Mouse (Mus musculus) embryonic facial prominence, embryonic 14.5 days (tissue): ENCODE measurements around the gene Neurog2. TPM values are rescaled to one million over a fixed set of nuclear protein-coding genes. Genes with fewer than 3 reads are reported as not detected.

Experiments used
- ATAC-seq: fragments of 200-750 bp; cut with Nextera tagmentation; 2 replicates; pipeline ENCODE4 v1.8.0; 2017; ENCODE audit warnings: low read depth, moderate number of reproducible peaks, moderate TSS enrichment
- DNase-seq: peaks from one replicate; pipeline ENCODE4 v3.0.0-alpha.2; 2015; ENCODE audit warnings: low spot score
- H3K27ac ChIP-seq: fragments of 300-500 bp; sonication (generic); replicated peaks from 2 replicates; pipeline ENCODE4 v1.5.1; 2014; ENCODE audit warnings: low read depth, mild to moderate bottlenecking, low read length, moderate library complexity
- H3K27me3 ChIP-seq: fragments of 300-500 bp; sonication (generic); replicated peaks from 2 replicates; pipeline ENCODE4 v1.6.1; 2014; ENCODE audit warnings: low read length; ENCODE audit not compliant: control insufficient read depth, insufficient read depth
- H3K36me3 ChIP-seq: fragments of 300-500 bp; sonication (generic); 2 replicates; pipeline ENCODE4 v1.6.1; 2014; ENCODE audit warnings: low read length, mixed read lengths; ENCODE audit not compliant: control insufficient read depth, insufficient read depth
- H3K4me1 ChIP-seq: fragments of 300-500 bp; sonication (generic); 2 replicates; pipeline ENCODE4 v1.6.1; 2014; ENCODE audit warnings: antibody characterized with exemption, low read length; ENCODE audit not compliant: control insufficient read depth, insufficient read depth
- H3K4me2 ChIP-seq: fragments of 300-500 bp; sonication (generic); 2 replicates; pipeline ENCODE4 v1.6.1; 2014; ENCODE audit warnings: low read depth, mild to moderate bottlenecking, low read length, moderate library complexity, mixed read lengths
- H3K4me3 ChIP-seq: fragments of 300-500 bp; sonication (generic); 2 replicates; pipeline ENCODE4 v1.5.1; 2014; ENCODE audit warnings: low read depth, mild to moderate bottlenecking, low read length
- H3K9ac ChIP-seq: fragments of 300-500 bp; sonication (generic); 2 replicates; pipeline ENCODE4 v1.6.1; 2014; ENCODE audit warnings: low read depth, mild to moderate bottlenecking, low read length, moderate library complexity, mixed read lengths
- H3K9me3 ChIP-seq: fragments of 300-500 bp; sonication (generic); 2 replicates; pipeline ENCODE4 v1.6.1; 2016; ENCODE audit warnings: low read length; ENCODE audit not compliant: control insufficient read depth
- WGBS: fragments of 180-500 bp; shearing (Covaris S2); extraction: QIAGEN DNeasy Blood & Tissue Kit; methylation state at CpG from one replicate; pipeline ENCODE4 v1.1.7; 2014; 5-methylcytosine and 5-hydroxymethylcytosine counted together
- polyA plus RNA-seq: library from polyadenylated mRNA; unstranded; fragments of >200 nt; fragmentation: Nextera tagmentation; extraction: Ambion mirVana; gene quantifications from 2 replicates; pipeline ENCODE4 v1.2.1, GENCODE M21; 2014

The Neurog2 gene
- 0.21 TPM in 1 of 2 replicates, not detected in the other for polyA plus RNA-seq

- peaks cover 95% of the 10 kb centered on the region for H3K27me3 ChIP-seq
- peaks cover 20% of the 10 kb centered on the region for H3K4me1 ChIP-seq
- 0% methylated on average over 20 of the region's 92 CpGs for WGBS
- H3K9me3 ChIP-seq, result no peaks in the 10 kb centered on the region
- DNase-seq (no peak), ATAC-seq (peak; percentile 22; the same call in 1 of the 2 replicates)
- H3K36me3 ChIP-seq, result no peaks in the 10 kb centered on the region
- 0 out of 2 replicates have a peak within 1 kb of the TSS, but pooled peaks have one; percentile 30 for H3K9ac ChIP-seq
- H3K4me2 ChIP-seq, result peak within 1 kb of the TSS; percentile 79
- peak within 1 kb of the TSS; percentile 44 for H3K4me3 ChIP-seq
- H3K27ac ChIP-seq, result no peak within 1 kb of the TSS
These were observed at the start of gene Neurog2 for GRCm38 (mm10) chr3:127633080-127634032. Gene Neurog2 (plus strand): TSS chr3:127633135.

- peaks cover 35% of the 10 kb centered on the region for H3K36me3 ChIP-seq
- DNase-seq (no peak), ATAC-seq (no peak)
- H3K9ac ChIP-seq, result no peak overlapping the region
- H3K4me1 ChIP-seq, result no peaks in the 10 kb centered on the region
- H3K9me3 ChIP-seq, result no peaks in the 10 kb centered on the region
- H3K4me2 ChIP-seq, result no peak overlapping the region
- H3K4me3 ChIP-seq, result no peak overlapping the region
- WGBS, result 91% methylated on average over 1 of the region's 1 CpGs
- H3K27me3 ChIP-seq, result no peaks in the 10 kb centered on the region
- H3K27ac ChIP-seq, result no peak overlapping the region
These were observed 35.8 kb upstream of the Neurog2 start for GRCm38 (mm10) chr3:127597136-127597535.

GRCm38 (mm10) chr3:127608109-127608508 lies 24.8 kb upstream of the Neurog2 start:
- H3K27ac ChIP-seq, result no peak overlapping the region
- no peak for ATAC-seq
- no peaks in the 10 kb centered on the region for H3K4me1 ChIP-seq
- H3K9ac ChIP-seq, result no peak overlapping the region
- no peak for DNase-seq
- 93% methylated on average over 2 of the region's 2 CpGs for WGBS
- H3K27me3 ChIP-seq, result no peaks in the 10 kb centered on the region
- no peak overlapping the region for H3K4me2 ChIP-seq
- H3K9me3 ChIP-seq, result no peaks in the 10 kb centered on the region
- no peak overlapping the region for H3K4me3 ChIP-seq
- peaks cover 41% of the 10 kb centered on the region for H3K36me3 ChIP-seq

- H3K27me3 ChIP-seq, result peaks cover 69% of the 10 kb centered on the region
- H3K36me3 ChIP-seq, result no peaks in the 10 kb centered on the region
- H3K4me3 ChIP-seq, result peak overlapping the region; percentile 41
- no peak overlapping the region for H3K27ac ChIP-seq
- ATAC-seq (peak; percentile 76), DNase-seq (peak; percentile 63)
- WGBS, result under 1% methylated on average over 35 of the region's 36 CpGs
- H3K4me2 ChIP-seq, result peak overlapping the region; percentile 77
- peak overlapping the region; percentile 49 for H3K9ac ChIP-seq
- H3K9me3 ChIP-seq, result no peaks in the 10 kb centered on the region
- H3K4me1 ChIP-seq, result 0 out of 2 replicates have a peak, but pooled peaks cover 2% of the 10 kb centered on the region
These were observed 7.6 kb upstream of the Neurog2 start for GRCm38 (mm10) chr3:127625296-127625695.

- Histone ChIP-seq H3K27me3 (peaks cover 74% of the 10 kb centered on the region), H3K4me1 (0 out of 2 replicates have a peak, but pooled peaks cover 2% of the 10 kb centered on the region), H3K9me3 (no peaks in the 10 kb centered on the region), H3K9ac (peak overlapping the region; percentile 49), H3K4me3 (peak overlapping the region; percentile 41), H3K36me3 (no peaks in the 10 kb centered on the region), H3K27ac (no peak overlapping the region), H3K4me2 (peak overlapping the region; percentile 77)
- DNase-seq (no peak), ATAC-seq (peak; percentile 44; the same call in 1 of the 2 replicates)
- under 1% methylated on average over 28 of the region's 28 CpGs for WGBS
These were observed 7.1 kb upstream of the Neurog2 start for GRCm38 (mm10) chr3:127625701-127626399.

GRCm38 (mm10) chr3:127626524-127626923 lies 6.4 kb upstream of the Neurog2 start:
- WGBS, result 7% methylated on average over 3 of the region's 3 CpGs
- no peak overlapping the region for H3K4me2 ChIP-seq
- H3K9me3 ChIP-seq, result no peaks in the 10 kb centered on the region
- no peaks in the 10 kb centered on the region for H3K36me3 ChIP-seq
- 0 out of 2 replicates have a peak, but pooled peaks cover 2% of the 10 kb centered on the region for H3K4me1 ChIP-seq
- ATAC-seq (no peak), DNase-seq (no peak)
- no peak overlapping the region for H3K27ac ChIP-seq
- peaks cover 81% of the 10 kb centered on the region for H3K27me3 ChIP-seq
- no peak overlapping the region for H3K4me3 ChIP-seq
- no peak overlapping the region for H3K9ac ChIP-seq

- WGBS, result under 1% methylated on average over 28 of the region's 28 CpGs
- peaks cover 89% of the 10 kb centered on the region for H3K27me3 ChIP-seq
- ATAC-seq (no peak), DNase-seq (no peak)
- no peaks in the 10 kb centered on the region for H3K36me3 ChIP-seq
- H3K27ac ChIP-seq, result no peak overlapping the region
- H3K4me1 ChIP-seq, result 0 out of 2 replicates have a peak, but pooled peaks cover 3% of the 10 kb centered on the region
- H3K9ac ChIP-seq, result no peak overlapping the region
- H3K9me3 ChIP-seq, result no peaks in the 10 kb centered on the region
- H3K4me3 ChIP-seq, result no peak overlapping the region
- no peak overlapping the region for H3K4me2 ChIP-seq
These were observed 5.6 kb upstream of the Neurog2 start for GRCm38 (mm10) chr3:127627151-127627955.

- Histone ChIP-seq H3K9me3 (no peaks in the 10 kb centered on the region), H3K9ac (no peak overlapping the region), H3K4me3 (0 out of 2 replicates have a peak overlapping the region, but pooled peaks have one; percentile 17), H3K27ac (no peak overlapping the region), H3K36me3 (no peaks in the 10 kb centered on the region), H3K4me2 (0 out of 2 replicates have a peak overlapping the region, but pooled peaks have one; percentile 28), H3K27me3 (peaks cover 92% of the 10 kb centered on the region), H3K4me1 (peaks cover 9% of the 10 kb centered on the region; the same call in 1 of the 2 replicates)
- WGBS, result 0% methylated on average over 9 of the region's 9 CpGs
- ATAC-seq, result no peak
- DNase-seq, result no peak
These were observed 5.0 kb upstream of the Neurog2 start for GRCm38 (mm10) chr3:127627956-127628310.
